Mouse (Mus musculus) embryonic fibroblast, embryonic 13.5 days (primary cell): ENCODE measurements around the gene Slc25a24.

ENCODE experiments used
- CTCF ChIP-seq: IDR thresholded peaks from 2 replicates; pipeline ENCODE4 v1.5.1; 2011; ENCODE audit warnings: mild to moderate bottlenecking, control low read depth, low read length, moderate library complexity, borderline replicate concordance; ENCODE audit not compliant: insufficient read depth
- POLR2A ChIP-seq: IDR thresholded peaks from 2 replicates; pipeline ENCODE4 v1.6.1; 2011; ENCODE audit warnings: low read depth, mild to moderate bottlenecking, control low read depth, low read length, moderate library complexity

GRCm38 (mm10) chr3:109104702-109105101, 18.2 kb upstream of the Slc25a24 start:
- TF ChIP-seq CTCF (no peak), POLR2A (no peak)
